Mouse (Mus musculus) liver, postnatal 0 days (tissue): ENCODE data around the gene Rev1.

Source experiments
- CTCF ChIP-seq: sonication (generic); IDR thresholded peaks from 2 replicates; pipeline ENCODE4 v1.5.1; 2016; ENCODE audit warnings: antibody characterized with exemption, low read depth
- EP300 ChIP-seq: IDR thresholded peaks from 2 replicates; pipeline ENCODE4 v1.6.1; 2016; ENCODE audit warnings: antibody characterized with exemption, low read depth, mild to moderate bottlenecking

DNA sequence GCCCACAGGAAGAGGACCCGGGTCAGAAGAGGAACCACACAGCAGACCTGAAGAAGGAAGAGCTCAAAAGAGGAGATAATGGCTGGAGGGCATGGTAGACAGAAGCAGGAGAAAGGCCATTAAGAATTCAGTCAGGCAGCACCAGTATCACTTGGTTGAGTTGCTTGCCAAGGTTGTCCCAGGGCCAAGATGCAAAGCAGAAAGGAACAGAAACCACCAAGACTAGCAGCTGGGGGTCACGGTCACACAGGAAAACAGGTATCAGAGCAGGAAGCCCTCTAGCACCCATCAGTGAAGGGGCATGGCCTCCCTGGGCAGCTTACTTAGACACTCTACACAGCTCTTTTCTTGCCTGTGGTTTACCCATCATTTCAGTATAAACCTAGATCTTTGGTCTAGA lies 9.8 kb upstream of the Rev1 start:
- no peak for TF ChIP-seq CTCF
- TF ChIP-seq EP300, result no peak
